Mouse (Mus musculus) urinary bladder, postnatal 25 days (tissue): ENCODE measurements around the gene Chmp2a.

Experiments
- DNase-seq: peaks from one replicate; pipeline ENCODE4 v3.0.0; 2022; ENCODE audit warnings: low spot score

The Chmp2a gene

GRCm38 (mm10) chr7:13001584-13001983 lies 33.0 kb downstream of the Chmp2a start:
- no peak for DNase-seq

DNA sequence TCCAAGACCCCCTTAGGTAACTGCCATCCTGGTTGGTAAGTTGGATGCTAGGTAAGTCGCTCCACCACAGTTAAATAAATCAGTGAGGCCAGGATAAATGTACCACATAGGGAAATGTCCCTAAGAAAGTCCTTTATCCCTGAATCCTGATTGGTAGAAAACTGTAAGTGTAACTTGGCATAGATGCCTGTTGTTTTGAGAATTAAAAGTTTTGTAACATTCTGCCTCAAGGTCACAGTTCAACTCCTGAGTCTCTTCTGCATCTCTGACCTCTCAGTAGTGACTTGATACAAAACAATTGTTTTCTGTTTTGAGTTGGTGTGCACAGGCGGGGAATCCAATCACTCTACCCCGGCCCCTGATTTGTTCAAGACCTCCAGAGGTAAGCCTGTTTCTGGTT lies 35.8 kb downstream of the Chmp2a start, which contains the start of gene Trim28:
Trim28 (plus strand) TSS at position 264 of the 400 bp plus-strand sequence.
- DNase-seq, result no peak

GRCm38 (mm10) chr7:12998053-12998452 lies 36.6 kb downstream of the Chmp2a start, which contains the start of gene Slc27a5:
TSS of gene Slc27a5 (minus strand) at chr7:12998192.
- no peak for DNase-seq

GRCm38 (mm10) chr7:12997230-12997629 lies 37.4 kb downstream of the Chmp2a start:
- DNase-seq, result no peak

DNA sequence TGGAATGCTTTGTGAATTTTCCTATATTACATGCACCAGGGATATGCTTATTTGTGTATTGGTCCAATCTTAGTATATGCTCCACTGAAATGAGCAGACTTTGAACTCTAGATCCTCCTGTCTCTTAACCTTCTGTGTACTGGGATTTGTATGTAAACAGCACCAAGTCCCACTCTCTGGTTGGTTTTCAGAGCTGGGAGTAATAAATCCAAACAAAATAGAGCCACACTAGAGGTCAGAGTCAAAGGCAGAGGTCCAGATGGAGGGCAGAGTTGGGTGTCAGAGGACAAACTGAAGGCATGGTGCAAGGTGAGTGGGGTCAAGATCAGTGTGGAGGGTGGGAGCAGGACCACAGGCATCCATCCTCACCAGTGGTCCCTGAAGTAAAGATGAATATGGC lies 38.7 kb downstream of the Chmp2a start:
- no peak for DNase-seq

- no peak for DNase-seq
These were observed 41.5 kb downstream of the Chmp2a start for GRCm38 (mm10) chr7:12993148-12993547.

GRCm38 (mm10) chr7:12992222-12992621 lies 42.4 kb downstream of the Chmp2a start:
- peak; percentile 29 for DNase-seq

- DNase-seq, result no peak
These were observed 47.0 kb downstream of the Chmp2a start for GRCm38 (mm10) chr7:12987409-12988189.

DNA sequence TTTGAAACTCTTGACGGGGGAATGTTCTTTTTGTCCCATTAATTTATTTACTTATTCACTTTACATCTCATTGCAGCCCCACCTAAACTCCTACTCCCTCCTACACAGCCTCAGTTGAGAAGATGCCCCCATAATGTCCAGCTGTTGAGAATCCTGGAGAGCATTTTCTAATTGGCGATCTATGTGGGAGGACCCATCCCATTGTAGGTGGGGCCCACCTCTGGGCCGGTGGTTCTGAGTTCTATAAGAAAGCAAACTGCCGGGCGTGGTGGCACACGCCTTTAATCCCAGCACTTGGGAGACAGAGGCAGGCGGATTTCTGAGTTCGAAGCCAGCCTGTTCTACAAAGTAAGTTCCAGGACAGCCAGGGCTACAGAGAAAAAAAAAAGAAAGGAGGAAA lies 47.7 kb downstream of the Chmp2a start:
- no peak for DNase-seq

- DNase-seq, result no peak
These were observed 48.9 kb downstream of the Chmp2a start for GRCm38 (mm10) chr7:12985724-12986123.
